30 mouse cellular contexts compared by ENCODE assay signal in the genomic region with DNA sequence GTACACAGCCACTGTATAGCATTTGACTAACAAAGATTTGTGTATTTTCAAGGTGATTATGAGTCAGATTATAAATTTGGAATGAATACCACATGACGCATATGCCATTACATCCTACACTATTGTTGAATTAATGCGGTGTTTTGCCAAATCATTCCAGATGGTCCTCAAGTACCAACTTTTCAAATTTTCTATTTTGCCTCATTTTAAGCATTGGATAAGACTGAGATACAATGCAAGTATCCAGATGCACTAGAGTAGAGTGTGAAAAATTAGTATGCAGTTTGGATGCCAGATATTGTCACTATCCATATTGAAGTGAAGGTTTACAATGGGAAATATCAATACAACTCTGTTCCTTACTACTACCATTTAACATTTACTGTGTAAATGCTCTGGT.
DNase-seq lines count a peak whose midpoint lies in the region; ATAC-seq and TF ChIP-seq lines count a peak whose summit lies in the region.
"Had no signal": no experiment of that assay in that cellular context is flagged by ENCODE, and none has a peak within 500 bp of the region (broad histone marks: within the 10 kb centered on the region; RNA-seq: fewer than 3 reads in every experiment).

No protein-coding gene starts in this region.

- DNase-seq in left cerebral cortex, adult 11 months (ENCODE audit: low spot score): peak; percentile 16
- DNase-seq in left cerebral cortex, adult 2 months (ENCODE audit: extremely low spot score in 1 of 2, low spot score in 2 of 2): no peak
- DNase-seq in layer of hippocampus, adult 9-10 months (ENCODE audit: low spot score): peak; percentile 75
- DNase-seq in embryonic facial prominence, embryonic 10.5 days (ENCODE audit: low spot score): no peak
- no peak for DNase-seq in left cerebral cortex, postnatal 4 days
- DNase-seq: adrenal gland, postnatal 10 days; cerebellum, adult 18-20 months; cerebellum, postnatal 10 days; gastrocnemius, adult 2 months; gastrocnemius, postnatal 36 days; heart, adult 2 months; heart, postnatal 4 days; kidney, adult 9 months; kidney, postnatal 10 days; lung, embryonic 14.5 days; right cerebral cortex, postnatal 4 days; thymus, adult 2 months; thymus, postnatal 36 days had no signal

- H3K9me3 ChIP-seq in forebrain, embryonic 15.5 days: no peaks in the 10 kb centered on the region
- no peaks in the 10 kb centered on the region for H3K9me3 ChIP-seq in forebrain, embryonic 12.5 days
- H3K9me3 ChIP-seq in embryonic facial prominence, embryonic 10.5 days: no peaks in the 10 kb centered on the region
- H3K9me3 ChIP-seq: hindbrain, embryonic 13.5 days; limb, embryonic 12.5 days; liver, embryonic 15.5 days; midbrain, embryonic 12.5 days; neural tube, embryonic 13.5 days had no signal

- no peak overlapping the region for H3K4me3 ChIP-seq in forebrain, embryonic 15.5 days
- H3K4me3 ChIP-seq in forebrain, embryonic 12.5 days (replicated peaks): no peak overlapping the region
- no peak overlapping the region for H3K4me3 ChIP-seq in left cerebral cortex, adult 2 months
- H3K4me3 ChIP-seq in embryonic facial prominence, embryonic 10.5 days: no peak overlapping the region
- H3K4me3 ChIP-seq: erythroblast, embryonic 14.5 days; gastrocnemius, adult 2 months; heart, adult 2 months; heart, embryonic 12.5 days; hindbrain, embryonic 13.5 days; limb, embryonic 12.5 days; liver, embryonic 15.5 days; midbrain, embryonic 12.5 days; neural tube, embryonic 13.5 days had no signal

- intact Hi-C loops in left cerebral cortex, adult 2 months (cut with DNase I): no loop called here
- intact Hi-C loops in left cerebral cortex, postnatal 4 days (cut with DNase I): no loop called here

- H3K27ac ChIP-seq in forebrain, embryonic 15.5 days (replicated peaks): no peak overlapping the region
- no peak overlapping the region for H3K27ac ChIP-seq in forebrain, embryonic 12.5 days
- H3K27ac ChIP-seq in left cerebral cortex, adult 2 months: no peak overlapping the region
- no peak overlapping the region for H3K27ac ChIP-seq in embryonic facial prominence, embryonic 10.5 days (replicated peaks)
- H3K27ac ChIP-seq: gastrocnemius, adult 2 months; heart, adult 2 months; hindbrain, embryonic 13.5 days; limb, embryonic 12.5 days; liver, embryonic 15.5 days; midbrain, embryonic 12.5 days; neural tube, embryonic 13.5 days; stomach, postnatal 0 days had no signal

- H3K4me1 ChIP-seq in forebrain, embryonic 15.5 days: no peaks in the 10 kb centered on the region
- H3K4me1 ChIP-seq in forebrain, embryonic 12.5 days: no peaks in the 10 kb centered on the region
- H3K4me1 ChIP-seq in embryonic facial prominence, embryonic 10.5 days: no peaks in the 10 kb centered on the region
- H3K4me1 ChIP-seq: heart, embryonic 12.5 days; hindbrain, embryonic 13.5 days; limb, embryonic 12.5 days; liver, embryonic 15.5 days; midbrain, embryonic 12.5 days; neural tube, embryonic 13.5 days had no signal

- no peaks in the 10 kb centered on the region for H3K36me3 ChIP-seq in forebrain, embryonic 15.5 days
- no peaks in the 10 kb centered on the region for H3K36me3 ChIP-seq in forebrain, embryonic 12.5 days (replicated peaks)
- no peaks in the 10 kb centered on the region for H3K36me3 ChIP-seq in embryonic facial prominence, embryonic 10.5 days (replicated peaks)
- H3K36me3 ChIP-seq: heart, embryonic 12.5 days; hindbrain, embryonic 13.5 days; limb, embryonic 12.5 days; liver, embryonic 15.5 days; midbrain, embryonic 12.5 days; neural tube, embryonic 13.5 days had no signal

- 72% methylated on average over 2 of the region's 2 CpGs for WGBS in forebrain, embryonic 15.5 days
- WGBS in forebrain, embryonic 12.5 days: 96% methylated on average over 2 of the region's 2 CpGs
- over 99% methylated on average over 2 of the region's 2 CpGs for WGBS in embryonic facial prominence, embryonic 10.5 days

- ATAC-seq in forebrain, embryonic 15.5 days (replicated peaks): peak; percentile 60; the same call in 1 of the 2 replicates
- ATAC-seq in forebrain, embryonic 12.5 days (ENCODE audit: low FRiP score): no peak
- ATAC-seq: intestine, postnatal 0 days; Patski had no signal

- no peak overlapping the region for H3K4me2 ChIP-seq in forebrain, embryonic 15.5 days (replicated peaks)
- no peak overlapping the region for H3K4me2 ChIP-seq in forebrain, embryonic 12.5 days
- H3K4me2 ChIP-seq: heart, embryonic 12.5 days; hindbrain, embryonic 13.5 days; limb, embryonic 12.5 days; liver, embryonic 15.5 days; lung, embryonic 14.5 days; midbrain, embryonic 12.5 days; neural tube, embryonic 13.5 days had no signal

- H3K9ac ChIP-seq in forebrain, embryonic 15.5 days (replicated peaks): no peak overlapping the region
- no peak overlapping the region for H3K9ac ChIP-seq in forebrain, embryonic 12.5 days
- H3K9ac ChIP-seq: heart, embryonic 12.5 days; hindbrain, embryonic 13.5 days; limb, embryonic 12.5 days; liver, embryonic 15.5 days; lung, embryonic 14.5 days; midbrain, embryonic 12.5 days; neural tube, embryonic 13.5 days had no signal

- no peak for TF ChIP-seq CTCF in left cerebral cortex, adult 2 months (IDR thresholded peaks at IDR 0.05)

- H3K27me3 ChIP-seq in forebrain, embryonic 15.5 days: no peaks in the 10 kb centered on the region
- H3K27me3 ChIP-seq in forebrain, embryonic 12.5 days: no peaks in the 10 kb centered on the region
- no peaks in the 10 kb centered on the region for H3K27me3 ChIP-seq in embryonic facial prominence, embryonic 10.5 days (replicated peaks; ENCODE audit: low read depth, poor library complexity, severe bottlenecking)
- H3K27me3 ChIP-seq: heart, embryonic 12.5 days; hindbrain, embryonic 13.5 days; limb, embryonic 12.5 days; liver, embryonic 15.5 days; midbrain, embryonic 12.5 days; neural tube, embryonic 13.5 days; Patski had no signal

Comparison
In these comparisons a context has a peak if more than half of its experiments do, and no peak if none do; other contexts are left out.
1. DNase-seq: peak in left cerebral cortex, adult 11 months (single experiment) and layer of hippocampus, adult 9-10 months (single experiment); none in left cerebral cortex, adult 2 months (0 of 2), embryonic facial prominence, embryonic 10.5 days (single experiment) and left cerebral cortex, postnatal 4 days (single experiment).